In genomic region chr17:35705836-35706235, GRCm38 (mm10) we compare ENCODE assay signal across 9 mouse cellular contexts. TPM values are rescaled to one million over a fixed set of nuclear protein-coding genes. Genes with fewer than 3 reads are reported as not detected.
DNase-seq lines count a peak whose midpoint lies in the region; ATAC-seq and TF ChIP-seq lines count a peak whose summit lies in the region.
"Had no signal": no experiment of that assay in that cellular context is flagged by ENCODE, and none has a peak within 500 bp of the region (broad histone marks: within the 10 kb centered on the region; RNA-seq: fewer than 3 reads in every experiment).

No protein-coding gene starts in this region.

- no peak for TF ChIP-seq POLR2A in cortical plate, adult 2 months (IDR thresholded peaks at IDR 0.05; ENCODE audit: extremely low read depth, insufficient read depth, low read length)

- H3K27ac ChIP-seq in liver, embryonic 11.5 days (ENCODE audit: low read depth, low read length): no peak overlapping the region
- H3K27ac ChIP-seq in cortical plate, adult 2 months (ENCODE audit: insufficient read depth, low read length): no peak overlapping the region
- H3K27ac ChIP-seq in intestine, embryonic 14.5 days (ENCODE audit: low read depth): no peak overlapping the region
- peak overlapping the region; percentile 99 for H3K27ac ChIP-seq in midbrain, embryonic 13.5 days
- H3K27ac ChIP-seq: macrophage had no signal

- H3K9me3 ChIP-seq in liver, embryonic 11.5 days (ENCODE audit: control insufficient read depth, low read length): no peaks in the 10 kb centered on the region
- H3K9me3 ChIP-seq in intestine, embryonic 14.5 days (ENCODE audit: control insufficient read depth, low read length): no peaks in the 10 kb centered on the region
- no peaks in the 10 kb centered on the region for H3K9me3 ChIP-seq in midbrain, embryonic 13.5 days

- no peak for ATAC-seq in liver, embryonic 11.5 days (replicated peaks; ENCODE audit: low FRiP score)
- ATAC-seq in intestine, embryonic 14.5 days (replicated peaks; ENCODE audit: low FRiP score, low TSS enrichment, low read depth): no peak
- ATAC-seq in midbrain, embryonic 13.5 days: no peak

- no peak overlapping the region for H3K9ac ChIP-seq in liver, embryonic 11.5 days (ENCODE audit: low read depth, low read length)
- no peak overlapping the region for H3K9ac ChIP-seq in intestine, embryonic 14.5 days (ENCODE audit: low read length)
- H3K9ac ChIP-seq in midbrain, embryonic 13.5 days (replicated peaks): no peak overlapping the region

- H3K4me2 ChIP-seq in liver, embryonic 11.5 days: no peak overlapping the region
- no peak overlapping the region for H3K4me2 ChIP-seq in intestine, embryonic 14.5 days (ENCODE audit: low read length)
- H3K4me2 ChIP-seq in midbrain, embryonic 13.5 days (replicated peaks): peak overlapping the region; percentile 90; the same call in 1 of the 2 replicates

- TF ChIP-seq CTCF in cortical plate, adult 2 months (IDR thresholded peaks at IDR 0.05; ENCODE audit: extremely low read depth, insufficient read depth, low read length): peak; percentile 54

- no peak overlapping the region for H3K4me3 ChIP-seq in liver, embryonic 11.5 days (ENCODE audit: low read depth, low read length)
- no peak overlapping the region for H3K4me3 ChIP-seq in cortical plate, adult 2 months (ENCODE audit: insufficient read depth, low read length)
- H3K4me3 ChIP-seq in intestine, embryonic 14.5 days (ENCODE audit: low read depth, low read length): no peak overlapping the region
- H3K4me3 ChIP-seq in midbrain, embryonic 13.5 days (replicated peaks): no peak overlapping the region

- peak; percentile 48 for DNase-seq in liver
- DNase-seq in liver, embryonic 11.5 days (ENCODE audit: low spot score): no peak
- DNase-seq in Muller cell, postnatal 12 days (ENCODE audit: inconsistent ontology term): peak; percentile 91
- peak; percentile 75 for DNase-seq in intestine, embryonic 14.5 days (ENCODE audit: low spot score)
- DNase-seq in ovary, adult 18-20 months (ENCODE audit: low spot score): no peak
- DNase-seq in urinary bladder, adult 2 months (ENCODE audit: low spot score): no peak

- no peaks in the 10 kb centered on the region for H3K36me3 ChIP-seq in liver, embryonic 11.5 days (ENCODE audit: control insufficient read depth, insufficient read depth, low read length)
- no peaks in the 10 kb centered on the region for H3K36me3 ChIP-seq in intestine, embryonic 14.5 days (ENCODE audit: control insufficient read depth, insufficient read depth, low read length)
- H3K36me3 ChIP-seq in midbrain, embryonic 13.5 days: no peaks in the 10 kb centered on the region

- peaks cover 41% of the 10 kb centered on the region for H3K27me3 ChIP-seq in liver, embryonic 11.5 days (replicated peaks; ENCODE audit: control insufficient read depth, insufficient read depth, low read length)
- H3K27me3 ChIP-seq in intestine, embryonic 14.5 days (replicated peaks; ENCODE audit: control insufficient read depth, insufficient read depth, low read length): no peaks in the 10 kb centered on the region
- no peaks in the 10 kb centered on the region for H3K27me3 ChIP-seq in midbrain, embryonic 13.5 days

- WGBS in liver, embryonic 11.5 days: 15% methylated on average over 4 of the region's 4 CpGs
- 35% methylated on average over 4 of the region's 4 CpGs for WGBS in intestine, embryonic 14.5 days
- 27% methylated on average over 4 of the region's 4 CpGs for WGBS in midbrain, embryonic 13.5 days

- H3K4me1 ChIP-seq in liver, embryonic 11.5 days (replicated peaks; ENCODE audit: control insufficient read depth, insufficient read depth, low read length): peaks cover 7% of the 10 kb centered on the region
- H3K4me1 ChIP-seq in cortical plate, adult 2 months (ENCODE audit: control insufficient read depth, insufficient read depth, low read length): peaks cover 2% of the 10 kb centered on the region; the same call in 1 of the 2 replicates
- H3K4me1 ChIP-seq in intestine, embryonic 14.5 days (replicated peaks; ENCODE audit: control insufficient read depth, insufficient read depth, low read length): peaks cover 18% of the 10 kb centered on the region
- peaks cover 47% of the 10 kb centered on the region for H3K4me1 ChIP-seq in midbrain, embryonic 13.5 days (replicated peaks)

RNA-seq across cellular contexts. Expression of gene Ddr1, which starts 1.4 kb away (rescaled TPM):
- 13.2 and 15.9 TPM in 2 replicates for polyA plus RNA-seq in liver, embryonic 11.5 days (2014; fragmentation: Nextera tagmentation; extraction: Ambion mirVana)
- polyA plus RNA-seq in cortical plate, adult 2 months (2012; rRNA removed): 42.8 and 44.9 TPM in 2 replicates
- polyA plus RNA-seq in intestine, embryonic 14.5 days (2014; fragmentation: Nextera tagmentation; extraction: Ambion mirVana): 44.6 and 45.1 TPM in 2 replicates
- 163 and 187 TPM in 2 replicates for polyA plus RNA-seq in midbrain, embryonic 13.5 days (2015; fragmentation: Nextera tagmentation; extraction: Ambion mirVana)
- polyA plus RNA-seq in urinary bladder, adult 2 months (2012; rRNA removed): 20.2 and 28.6 TPM in 2 replicates

RNA-seq across cellular contexts. Expression of gene Gtf2h4, which starts 32.3 kb away (rescaled TPM):
- polyA plus RNA-seq in liver, embryonic 11.5 days (2014; fragmentation: Nextera tagmentation; extraction: Ambion mirVana): 55.3 and 58.6 TPM in 2 replicates
- polyA plus RNA-seq in cortical plate, adult 2 months (2012; rRNA removed): 29.8 and 32.9 TPM in 2 replicates
- 47.2 and 49.9 TPM in 2 replicates for polyA plus RNA-seq in intestine, embryonic 14.5 days (2014; fragmentation: Nextera tagmentation; extraction: Ambion mirVana)
- polyA plus RNA-seq in midbrain, embryonic 13.5 days (2015; fragmentation: Nextera tagmentation; extraction: Ambion mirVana): 31.5 and 32.0 TPM in 2 replicates
- polyA plus RNA-seq in urinary bladder, adult 2 months (2012; rRNA removed): 19.8 and 22.4 TPM in 2 replicates

RNA-seq across cellular contexts. Expression of gene Vars2, which starts 38.4 kb away (rescaled TPM):
- 18.8 and 20.6 TPM in 2 replicates for polyA plus RNA-seq in liver, embryonic 11.5 days (2014; fragmentation: Nextera tagmentation; extraction: Ambion mirVana)
- 34.5 and 38.9 TPM in 2 replicates for polyA plus RNA-seq in cortical plate, adult 2 months (2012; rRNA removed)
- 16.0 and 18.1 TPM in 2 replicates for polyA plus RNA-seq in intestine, embryonic 14.5 days (2014; fragmentation: Nextera tagmentation; extraction: Ambion mirVana)
- polyA plus RNA-seq in midbrain, embryonic 13.5 days (2015; fragmentation: Nextera tagmentation; extraction: Ambion mirVana): 13.0 and 15.1 TPM in 2 replicates
- 21.3 and 21.8 TPM in 2 replicates for polyA plus RNA-seq in urinary bladder, adult 2 months (2012; rRNA removed)

Comparison
In these comparisons a context has a peak if more than half of its experiments do, and no peak if none do; other contexts are left out.
1. DNase-seq: peak in liver (single experiment), Muller cell, postnatal 12 days (single experiment) and intestine, embryonic 14.5 days (single experiment); none in liver, embryonic 11.5 days (single experiment), ovary, adult 18-20 months (single experiment) and urinary bladder, adult 2 months (single experiment).